Mouse (Mus musculus) stomach, embryonic 16.5 days (tissue): ENCODE results near the gene Uso1. TPM values are rescaled to one million over a fixed set of nuclear protein-coding genes. Genes with fewer than 3 reads are reported as not detected.
"Not testable (repeated sequence)": the region's sequence is repeated elsewhere in the genome, so short reads cannot be mapped to it uniquely, and the experiment has no call there.

ENCODE experiments used
- ATAC-seq: fragments of 200-750 bp; cut with Nextera tagmentation; 2 replicates; pipeline ENCODE4 v1.8.0; 2017; ENCODE audit warnings: moderate number of reproducible peaks, moderate TSS enrichment; ENCODE audit not compliant: insufficient read depth, low FRiP score
- H3K27ac ChIP-seq: fragments of 300-500 bp; sonication (generic); 2 replicates; pipeline ENCODE4 v1.5.1; 2014; ENCODE audit warnings: low read length
- H3K27me3 ChIP-seq: fragments of 300-500 bp; sonication (generic); 2 replicates; pipeline ENCODE4 v1.6.1; 2014; ENCODE audit warnings: low read length, control low read depth, mixed read lengths; ENCODE audit not compliant: control insufficient read depth, insufficient read depth
- H3K36me3 ChIP-seq: fragments of 300-500 bp; sonication (generic); 2 replicates; pipeline ENCODE4 v1.6.1; 2014; ENCODE audit warnings: low read length; ENCODE audit not compliant: control insufficient read depth, insufficient read depth
- H3K4me1 ChIP-seq: fragments of 300-500 bp; sonication (generic); 2 replicates; pipeline ENCODE4 v1.6.1; 2014; ENCODE audit warnings: low read length, control low read depth, mixed read lengths; ENCODE audit not compliant: control insufficient read depth, insufficient read depth
- H3K4me2 ChIP-seq: fragments of 300-500 bp; sonication (generic); 2 replicates; pipeline ENCODE4 v1.6.1; 2014; ENCODE audit warnings: low read depth, low read length, mixed read lengths
- H3K4me3 ChIP-seq: fragments of 300-500 bp; sonication (generic); replicated peaks from 2 replicates; pipeline ENCODE4 v1.5.1; 2014; ENCODE audit warnings: mild to moderate bottlenecking, low read length
- H3K9ac ChIP-seq: fragments of 300-500 bp; sonication (generic); 2 replicates; pipeline ENCODE4 v1.6.1; 2014; ENCODE audit warnings: low read length
- H3K9me3 ChIP-seq: fragments of 300-500 bp; sonication (generic); replicated peaks from 2 replicates; pipeline ENCODE4 v1.6.1; 2016; ENCODE audit warnings: low read length, control low read depth; ENCODE audit not compliant: control insufficient read depth
- WGBS: fragments of 180-500 bp; shearing (Covaris S2); extraction: QIAGEN DNeasy Blood & Tissue Kit; methylation state at CpG from one replicate; pipeline ENCODE4 v1.1.7; 2014; 5-methylcytosine and 5-hydroxymethylcytosine counted together
- polyA plus RNA-seq: library from polyadenylated mRNA; unstranded; fragments of >200 nt; fragmentation: Nextera tagmentation; extraction: Ambion mirVana; gene quantifications from 2 replicates; pipeline ENCODE4 v1.2.1, GENCODE M21; 2015

Gene Uso1
- polyA plus RNA-seq, 1 experiment from 2014 or later, result 50.7 TPM

DNA sequence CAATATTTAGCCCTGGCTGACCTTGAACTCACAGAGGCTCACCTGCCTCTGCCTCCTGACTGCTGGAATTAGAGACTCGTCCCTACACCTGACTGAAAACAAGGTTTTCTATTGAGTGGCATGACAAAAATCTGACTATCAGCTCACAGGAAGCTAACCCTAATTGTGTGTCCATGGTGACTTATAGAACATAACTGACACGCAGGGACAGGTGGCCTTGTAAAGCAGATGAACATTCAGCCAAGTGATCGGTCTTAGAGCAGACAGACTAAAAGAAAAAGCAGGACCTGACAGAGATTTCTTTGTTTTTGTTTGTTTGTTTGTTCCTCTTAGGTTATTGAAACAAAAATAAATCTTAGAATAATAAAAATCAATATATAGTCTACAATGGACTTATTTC lies 10.5 kb downstream of the Uso1 start:
- no peak overlapping the region for H3K4me2 ChIP-seq
- no peaks in the 10 kb centered on the region for H3K27me3 ChIP-seq
- no peak overlapping the region for H3K9ac ChIP-seq
- no peak overlapping the region for H3K27ac ChIP-seq
- no peaks in the 10 kb centered on the region for H3K4me1 ChIP-seq
- ATAC-seq, result no peak
- 88% methylated on average over 3 of the region's 3 CpGs for WGBS
- no peak overlapping the region for H3K4me3 ChIP-seq
- H3K36me3 ChIP-seq, result no peaks in the 10 kb centered on the region; the same call in 1 of the 2 replicates
- no peaks in the 10 kb centered on the region for H3K9me3 ChIP-seq

DNA sequence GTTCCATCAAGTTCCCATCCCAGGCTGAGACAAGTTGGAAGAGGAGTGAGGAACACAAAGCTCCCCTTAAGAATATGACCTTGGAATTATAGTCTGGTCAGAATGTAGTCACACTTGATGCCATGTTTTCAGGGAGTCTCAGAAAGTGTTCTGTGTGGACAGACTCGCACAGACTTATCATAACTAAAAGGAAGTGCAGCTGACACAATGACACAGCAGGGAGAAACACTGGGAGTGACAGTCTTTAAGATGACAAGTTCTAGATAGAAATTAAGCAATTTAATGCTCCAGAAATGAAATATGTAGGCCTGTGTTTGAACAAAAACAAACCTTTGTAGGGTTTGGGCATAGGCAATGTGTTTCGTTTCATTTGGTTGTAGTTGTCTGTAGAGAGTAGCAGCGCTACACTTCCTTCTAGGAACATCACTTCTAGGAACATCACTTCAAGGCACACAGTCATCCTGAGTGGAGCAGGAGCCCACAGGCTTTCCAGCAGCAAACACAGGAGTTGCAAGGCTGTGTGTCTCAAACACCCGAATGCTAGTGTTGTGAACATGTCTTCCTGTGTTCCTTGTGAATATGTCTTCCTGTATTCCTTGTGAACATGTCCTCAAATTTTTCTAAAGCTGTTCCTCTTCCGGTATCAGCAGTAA lies 11.7 kb downstream of the Uso1 start:
- no peak overlapping the region for H3K4me2 ChIP-seq
- H3K27ac ChIP-seq, result no peak overlapping the region
- no peaks in the 10 kb centered on the region for H3K27me3 ChIP-seq
- H3K36me3 ChIP-seq, result peaks cover 4% of the 10 kb centered on the region
- no peaks in the 10 kb centered on the region for H3K9me3 ChIP-seq
- no peak overlapping the region for H3K4me3 ChIP-seq
- no peak overlapping the region for H3K9ac ChIP-seq
- no peaks in the 10 kb centered on the region for H3K4me1 ChIP-seq
- WGBS, result 82% methylated on average over 5 of the region's 5 CpGs
- ATAC-seq, result no peak

DNA sequence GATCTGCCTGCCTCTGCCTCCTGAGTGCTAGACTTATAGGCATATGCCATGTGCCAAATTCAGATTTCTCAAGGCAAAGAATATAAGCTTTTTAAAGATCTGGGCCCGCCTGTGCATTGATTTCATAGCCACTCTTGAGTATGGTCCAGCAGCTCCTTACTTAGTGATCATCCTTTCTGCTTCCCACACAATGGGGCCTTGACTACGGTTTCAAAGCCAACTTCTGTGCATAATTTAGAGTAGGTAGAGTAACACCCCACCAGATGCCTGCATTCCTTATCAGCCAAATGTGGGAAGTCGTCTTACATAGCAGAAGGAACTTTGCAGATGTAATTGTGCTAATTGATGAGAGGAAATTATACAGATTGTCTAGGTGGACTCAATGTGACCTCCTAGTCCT lies 17.1 kb downstream of the Uso1 start:
- no peaks in the 10 kb centered on the region for H3K27me3 ChIP-seq
- H3K4me3 ChIP-seq, result no peak overlapping the region
- H3K36me3 ChIP-seq, result peaks cover 8% of the 10 kb centered on the region
- H3K9me3 ChIP-seq, result no peaks in the 10 kb centered on the region
- H3K4me2 ChIP-seq, result no peak overlapping the region
- WGBS, result 79% methylated on average over 3 of the region's 3 CpGs
- H3K4me1 ChIP-seq, result no peaks in the 10 kb centered on the region
- no peak for ATAC-seq
- no peak overlapping the region for H3K9ac ChIP-seq
- H3K27ac ChIP-seq, result no peak overlapping the region

DNA sequence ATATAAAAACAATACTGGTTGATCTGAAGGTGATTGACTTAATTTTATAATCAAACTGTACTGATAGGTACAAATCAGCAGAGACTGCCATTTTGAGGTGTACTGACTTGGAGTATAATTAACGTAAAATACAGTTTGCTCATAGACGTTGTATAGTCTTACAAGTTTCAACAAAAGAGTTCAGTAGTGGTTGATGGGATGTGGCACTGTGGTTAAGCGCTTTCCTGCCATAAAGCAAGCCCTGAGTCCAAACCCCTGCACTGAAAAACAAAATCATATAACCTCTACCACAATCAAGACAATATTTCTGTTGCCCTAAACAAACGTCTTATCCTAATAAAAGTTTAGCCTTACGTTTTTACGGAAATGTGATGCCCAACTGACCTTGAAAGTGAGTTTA lies 28.2 kb downstream of the Uso1 start:
- WGBS, result 77% methylated on average over 6 of the region's 6 CpGs
- ATAC-seq, result no peak
- H3K36me3 ChIP-seq, result peaks cover 18% of the 10 kb centered on the region; the same call in 1 of the 2 replicates

DNA sequence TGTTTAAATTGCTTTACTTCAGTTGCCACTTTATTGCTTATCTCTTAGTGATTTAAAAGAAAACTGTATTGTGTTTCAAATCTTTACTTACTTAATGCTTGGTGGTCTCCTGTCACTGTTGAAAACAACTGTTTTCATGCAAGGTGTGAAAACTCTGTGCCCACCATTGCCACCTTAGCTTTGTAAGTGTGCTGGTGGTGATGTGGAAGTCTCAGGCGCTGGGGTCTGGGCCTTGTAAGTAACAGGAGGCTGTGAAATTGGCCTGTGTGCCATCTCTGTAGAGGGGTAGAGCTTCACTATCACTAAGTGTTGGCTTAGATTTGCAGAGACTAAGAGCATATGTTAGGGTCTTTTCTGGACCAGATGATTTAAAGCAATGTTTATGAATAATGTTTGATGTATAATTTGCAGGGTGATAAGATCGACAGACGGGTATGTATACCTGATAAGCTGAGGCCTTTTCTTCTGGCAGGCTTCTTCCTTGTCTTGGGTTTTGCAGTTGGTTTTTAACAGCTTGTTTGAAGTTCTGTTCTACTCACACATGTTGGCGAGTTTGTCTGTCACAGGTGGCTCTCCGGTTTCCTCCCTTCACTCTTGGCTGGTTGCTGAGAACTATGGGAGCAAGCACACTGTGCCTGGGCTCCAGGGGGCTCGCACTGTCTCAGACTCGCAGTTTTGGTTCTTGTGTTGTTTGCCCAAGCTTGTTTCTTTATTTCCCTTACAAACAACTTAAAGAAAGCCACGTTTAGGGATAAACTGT lies 45.5 kb downstream of the Uso1 start:
- Histone ChIP-seq H3K36me3 (peaks cover 15% of the 10 kb centered on the region), H3K27ac (no peak overlapping the region), H3K9me3 (no peaks in the 10 kb centered on the region), H3K4me1 (no peaks in the 10 kb centered on the region), H3K4me3 (no peak overlapping the region), H3K9ac (no peak overlapping the region), H3K4me2 (no peak overlapping the region), H3K27me3 (no peaks in the 10 kb centered on the region)
- 78% methylated on average over 8 of the region's 8 CpGs for WGBS
- no peak for ATAC-seq

More for the DNA sequence above, 28.2 kb downstream of the Uso1 start:
- Histone ChIP-seq H3K9ac (no peak overlapping the region), H3K4me2 (no peak overlapping the region), H3K27ac (no peak overlapping the region), H3K27me3 (no peaks in the 10 kb centered on the region), H3K9me3 (no peaks in the 10 kb centered on the region), H3K4me1 (no peaks in the 10 kb centered on the region), H3K4me3 (no peak overlapping the region)

DNA sequence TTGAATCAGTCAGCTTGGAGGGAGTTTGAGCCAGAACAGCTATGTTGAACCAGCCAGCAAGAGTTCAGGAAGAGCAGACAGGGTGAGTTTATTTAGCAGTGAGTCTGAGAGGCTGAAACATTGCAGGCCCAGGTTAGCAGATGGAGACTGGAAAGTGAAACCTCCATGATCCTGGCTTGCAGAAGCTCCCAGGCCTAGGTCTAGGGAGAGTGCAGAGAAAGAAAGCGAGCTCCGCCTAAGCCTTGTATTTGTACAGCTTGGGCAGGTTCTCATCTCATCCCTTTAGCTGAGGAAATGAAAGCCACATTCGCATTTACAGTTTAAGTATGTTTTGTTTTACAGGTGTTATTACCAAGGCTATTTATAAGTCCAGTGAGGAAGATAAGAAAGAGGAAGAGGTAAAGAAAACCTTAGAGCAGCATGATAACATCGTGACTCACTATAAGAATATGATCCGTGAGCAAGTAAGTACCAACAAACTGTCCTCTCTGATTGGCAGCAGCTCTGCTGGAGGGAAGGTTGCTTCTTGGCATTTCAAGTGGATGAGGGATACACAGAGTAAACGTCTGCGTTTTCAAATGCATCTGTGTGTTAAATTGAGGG lies 51.2 kb downstream of the Uso1 start:
- Histone ChIP-seq H3K9me3 (0 out of 2 replicates have a peak, but pooled peaks cover 3% of the 10 kb centered on the region), H3K4me2 (no peak overlapping the region), H3K4me1 (no peaks in the 10 kb centered on the region), H3K36me3 (peaks cover 30% of the 10 kb centered on the region), H3K27me3 (no peaks in the 10 kb centered on the region), H3K4me3 (no peak overlapping the region), H3K27ac (no peak overlapping the region), H3K9ac (no peak overlapping the region)
- no peak for ATAC-seq
- 93% methylated on average over 7 of the region's 7 CpGs for WGBS

DNA sequence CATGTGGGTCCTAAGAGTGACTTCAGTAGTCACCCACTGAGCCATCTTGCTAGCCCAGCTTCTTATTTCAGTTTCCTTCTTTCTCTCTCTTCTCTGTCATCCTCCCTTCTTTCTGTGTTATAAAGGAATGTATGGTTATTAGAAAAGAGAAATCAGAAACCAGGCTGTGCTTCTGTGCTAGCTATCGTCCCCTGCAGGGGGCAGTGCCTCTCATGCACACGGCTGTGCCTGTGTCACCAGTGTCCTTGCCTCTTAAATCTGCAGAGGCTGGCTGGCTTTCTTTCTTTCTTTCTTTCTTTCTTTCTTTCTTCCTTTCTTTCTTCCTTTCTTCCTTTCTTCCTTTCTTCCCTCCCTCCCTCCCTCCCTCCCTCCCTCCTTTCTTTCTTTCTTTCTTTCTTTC lies 58.0 kb downstream of the Uso1 start:
- H3K36me3 ChIP-seq, result peaks cover 14% of the 10 kb centered on the region
- H3K4me3 ChIP-seq, H3K27me3 ChIP-seq, H3K9me3 ChIP-seq, H3K27ac ChIP-seq, H3K4me1 ChIP-seq, H3K9ac ChIP-seq, ATAC-seq, H3K4me2 ChIP-seq: not testable (repeated sequence)
- 59% methylated on average over 2 of the region's 2 CpGs for WGBS

DNA sequence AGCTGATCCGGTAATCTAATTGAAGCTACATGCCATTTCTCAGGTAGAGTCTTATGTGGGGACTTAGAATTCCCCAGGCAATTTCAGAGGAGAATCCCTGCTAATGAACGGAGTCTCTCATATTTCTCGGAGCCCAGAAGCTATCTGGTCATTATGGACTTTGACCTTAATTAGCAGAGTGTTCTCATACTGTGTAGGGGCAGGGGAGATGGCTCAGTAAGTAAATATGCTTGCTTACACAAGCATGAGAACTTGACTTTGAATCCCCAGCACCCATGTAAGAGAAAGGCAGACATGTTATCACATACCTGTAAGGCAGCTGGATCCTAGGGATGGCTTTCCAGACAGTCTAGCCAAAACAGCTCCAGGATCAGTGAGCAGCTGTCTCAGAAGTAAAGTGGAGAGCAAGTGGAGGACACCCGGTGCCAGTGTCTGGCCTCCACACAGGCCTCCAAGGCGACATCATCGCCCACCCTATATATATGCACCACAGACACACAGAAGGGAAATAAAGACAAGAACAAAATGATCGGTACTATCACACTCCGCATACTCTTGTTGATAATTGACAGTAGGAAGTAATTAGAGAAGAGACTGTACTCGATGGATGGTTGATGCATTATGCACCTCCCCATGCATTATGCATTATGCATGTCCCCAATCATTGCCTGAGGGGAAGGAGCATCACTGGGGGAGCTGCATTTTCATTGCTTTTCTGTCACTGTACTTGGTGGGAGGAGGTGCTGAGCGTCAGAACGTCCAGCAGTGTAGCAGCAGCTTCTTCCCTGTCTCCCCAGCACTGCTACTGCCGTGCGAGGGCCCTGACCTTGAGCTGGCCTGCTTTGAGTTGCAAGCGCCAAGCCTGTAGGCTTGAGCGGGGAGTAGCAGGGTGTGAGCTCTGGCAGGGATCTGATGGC lies 59.4 kb downstream of the Uso1 start:
- no peak overlapping the region for H3K4me3 ChIP-seq
- H3K4me1 ChIP-seq, result no peaks in the 10 kb centered on the region
- peaks cover 28% of the 10 kb centered on the region for H3K36me3 ChIP-seq
- no peak overlapping the region for H3K4me2 ChIP-seq
- no peaks in the 10 kb centered on the region for H3K9me3 ChIP-seq
- WGBS, result 89% methylated on average over 15 of the region's 15 CpGs
- H3K27ac ChIP-seq, result no peak overlapping the region
- ATAC-seq, result no peak
- no peaks in the 10 kb centered on the region for H3K27me3 ChIP-seq
- H3K9ac ChIP-seq, result no peak overlapping the region
